Mouse (Mus musculus) embryonic facial prominence, embryonic 13.5 days (tissue): ENCODE results near the gene Mcemp1. TPM values are rescaled to one million over a fixed set of nuclear protein-coding genes. Genes with fewer than 3 reads are reported as not detected.

Experiments used
- ATAC-seq: fragments of 200-750 bp; cut with Nextera tagmentation; 2 replicates; pipeline ENCODE4 v1.8.0; 2017; ENCODE audit warnings: low read depth; ENCODE audit not compliant: insufficient number of reproducible peaks, insufficient read depth, low FRiP score, low TSS enrichment
- H3K27ac ChIP-seq: fragments of 300-500 bp; sonication (generic); 2 replicates; pipeline ENCODE4 v1.5.1; 2015; ENCODE audit warnings: moderate library complexity, mild to moderate bottlenecking, inconsistent platforms
- H3K27me3 ChIP-seq: fragments of 300-500 bp; sonication (generic); 2 replicates; pipeline ENCODE4 v1.6.1; 2015; ENCODE audit warnings: mild to moderate bottlenecking, inconsistent platforms
- H3K36me3 ChIP-seq: fragments of 300-500 bp; sonication (generic); 2 replicates; pipeline ENCODE4 v1.6.1; 2015; ENCODE audit warnings: mild to moderate bottlenecking, inconsistent platforms
- H3K4me1 ChIP-seq: fragments of 300-500 bp; sonication (generic); 2 replicates; pipeline ENCODE4 v1.6.1; 2015; ENCODE audit warnings: inconsistent platforms
- H3K4me2 ChIP-seq: fragments of 300-500 bp; sonication (generic); 2 replicates; pipeline ENCODE4 v1.6.1; 2015; ENCODE audit warnings: moderate library complexity, mild to moderate bottlenecking, inconsistent platforms
- H3K4me3 ChIP-seq: fragments of 300-500 bp; sonication (generic); 2 replicates; pipeline ENCODE4 v1.5.1; 2015; ENCODE audit warnings: mild to moderate bottlenecking, inconsistent platforms
- H3K9ac ChIP-seq: fragments of 300-500 bp; sonication (generic); 2 replicates; pipeline ENCODE4 v1.6.1; 2015; ENCODE audit warnings: mild to moderate bottlenecking, inconsistent platforms
- H3K9me3 ChIP-seq: fragments of 300-500 bp; sonication (generic); 2 replicates; pipeline ENCODE4 v1.6.1; 2016; ENCODE audit warnings: inconsistent platforms
- WGBS: fragments of 180-500 bp; shearing (Covaris S2); methylation state at CpG from one replicate; pipeline ENCODE4 v1.1.7; 2015; ENCODE audit warnings: mixed read lengths; 5-methylcytosine and 5-hydroxymethylcytosine counted together
- polyA plus RNA-seq: library from polyadenylated mRNA; unstranded; fragments of >200 nt; fragmentation: Nextera tagmentation; extraction: Ambion mirVana; gene quantifications from 2 replicates; pipeline ENCODE4 v1.2.1, GENCODE M21; 2015

Gene Mcemp1
- polyA plus RNA-seq, 1 experiment from 2014 or later = 0.27 TPM

DNA sequence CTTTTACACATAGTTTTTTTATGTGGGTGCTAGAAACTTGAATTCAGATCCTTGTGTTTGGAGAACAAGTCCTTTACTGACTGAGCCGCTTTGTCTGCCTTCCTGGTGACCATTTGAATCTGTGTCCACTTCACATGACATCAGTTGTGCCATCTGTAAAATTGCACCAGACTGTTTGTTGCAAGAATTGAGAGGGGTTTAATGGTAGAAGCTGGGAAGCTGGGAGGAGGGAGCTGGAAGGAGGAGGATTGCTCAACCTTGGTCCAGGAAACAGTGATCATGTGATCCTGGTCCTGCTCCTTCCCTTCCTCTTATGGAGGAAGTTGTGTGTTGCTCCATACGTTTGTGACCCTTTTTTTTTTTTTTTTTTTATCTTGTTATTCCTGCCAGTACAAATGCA lies 17.3 kb upstream of the Mcemp1 start:
- Histone ChIP-seq H3K4me3 (no peak overlapping the region), H3K9me3 (no peaks in the 10 kb centered on the region), H3K4me2 (no peak overlapping the region), H3K4me1 (no peaks in the 10 kb centered on the region), H3K9ac (no peak overlapping the region), H3K27me3 (no peaks in the 10 kb centered on the region), H3K27ac (no peak overlapping the region), H3K36me3 (no peaks in the 10 kb centered on the region)
- 67% methylated on average over 2 of the region's 2 CpGs for WGBS
- no peak for ATAC-seq

DNA sequence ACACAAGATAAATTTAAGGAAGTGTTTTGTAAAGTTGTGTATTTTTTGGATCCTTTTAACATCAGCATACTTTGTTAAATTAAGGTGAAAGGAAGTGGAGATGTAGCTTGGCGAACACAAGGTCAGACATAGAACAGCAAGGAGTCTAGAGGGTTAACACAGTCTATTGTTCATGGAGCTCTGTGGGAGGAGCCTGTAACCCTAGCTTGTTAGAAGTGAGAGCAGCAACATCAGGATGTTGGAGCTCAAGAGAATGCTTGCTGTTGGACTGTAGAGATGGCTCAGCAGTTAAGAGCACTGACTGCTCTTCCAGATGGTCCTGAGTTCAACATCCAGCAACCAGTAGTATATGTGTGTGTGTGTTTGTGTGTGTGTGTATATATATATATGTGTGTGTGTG lies 16.6 kb upstream of the Mcemp1 start:
- no peak overlapping the region for H3K9ac ChIP-seq
- no peaks in the 10 kb centered on the region for H3K27me3 ChIP-seq
- no peaks in the 10 kb centered on the region for H3K9me3 ChIP-seq
- H3K4me2 ChIP-seq = no peak overlapping the region
- peak; percentile 22; the same call in 1 of the 2 replicates for ATAC-seq
- H3K4me1 ChIP-seq = no peaks in the 10 kb centered on the region
- H3K4me3 ChIP-seq = no peak overlapping the region
- H3K27ac ChIP-seq = no peak overlapping the region
- 41% methylated on average over 1 of the region's 1 CpGs for WGBS
- no peaks in the 10 kb centered on the region for H3K36me3 ChIP-seq

DNA sequence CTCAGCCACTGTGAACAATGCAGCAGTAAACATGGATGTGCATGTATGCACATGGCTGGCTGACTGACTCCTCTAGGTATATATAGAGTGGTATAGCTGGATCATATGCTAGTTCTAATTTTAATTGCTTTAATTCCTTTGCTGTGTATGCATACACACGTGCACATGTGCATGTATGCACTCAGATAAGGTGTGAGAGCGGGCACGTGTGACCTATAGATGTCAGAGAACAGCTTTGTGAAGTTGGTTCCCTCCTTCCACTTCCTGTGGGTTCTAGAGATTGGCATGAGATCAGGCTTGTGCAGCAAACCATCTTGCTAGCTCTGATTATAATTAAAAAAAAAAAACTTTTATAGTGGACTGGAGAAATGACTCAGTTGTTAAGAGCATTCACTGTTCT lies 12.7 kb upstream of the Mcemp1 start:
- H3K27me3 ChIP-seq = no peaks in the 10 kb centered on the region

DNA sequence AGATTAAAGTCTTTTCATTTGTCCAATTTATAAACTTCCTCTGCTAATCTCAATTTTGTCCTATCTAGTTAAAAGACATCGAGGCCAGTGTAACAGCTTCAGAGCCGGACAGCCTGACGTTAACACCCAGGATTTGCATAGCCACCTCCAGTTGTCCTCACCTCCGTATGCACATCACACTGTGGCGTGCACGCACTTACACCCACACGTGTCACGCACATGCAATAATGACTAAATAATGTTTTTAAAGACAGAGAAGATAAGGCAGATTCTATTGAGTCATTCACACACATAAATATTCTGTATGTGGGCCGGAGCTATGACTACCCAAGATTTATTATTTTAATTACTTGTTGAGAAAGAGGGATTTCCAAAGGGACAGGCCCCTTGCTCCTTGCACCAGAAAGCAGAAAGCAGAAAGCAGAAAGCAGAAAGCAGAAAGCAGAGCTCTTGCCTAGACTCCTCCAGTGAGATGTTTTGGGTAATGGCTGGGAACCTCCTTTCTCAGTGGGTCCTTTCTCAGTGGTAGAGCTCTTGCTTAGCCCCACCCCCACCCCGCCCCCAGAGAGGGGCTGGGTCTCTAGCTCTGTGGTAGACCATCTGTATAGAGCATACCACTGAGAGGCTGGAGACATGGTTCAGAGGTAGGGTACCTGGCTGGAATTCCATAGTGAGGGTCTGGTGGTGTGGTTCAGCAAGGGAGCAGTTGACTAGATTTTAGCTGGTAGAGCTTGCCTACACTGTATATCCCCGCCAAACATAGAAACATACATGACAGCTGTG lies 10.6 kb upstream of the Mcemp1 start:
- ATAC-seq = no peak
- no peaks in the 10 kb centered on the region for H3K36me3 ChIP-seq
- H3K4me3 ChIP-seq = no peak overlapping the region
- H3K9ac ChIP-seq = no peak overlapping the region
- no peaks in the 10 kb centered on the region for H3K27me3 ChIP-seq
- H3K4me2 ChIP-seq = no peak overlapping the region
- H3K9me3 ChIP-seq = no peaks in the 10 kb centered on the region
- 76% methylated on average over 11 of the region's 11 CpGs for WGBS
- H3K27ac ChIP-seq = no peak overlapping the region
- peaks cover 5% of the 10 kb centered on the region; the same call in 1 of the 2 replicates for H3K4me1 ChIP-seq

More for the DNA sequence above, 12.7 kb upstream of the Mcemp1 start:
- H3K4me2 ChIP-seq = no peak overlapping the region
- 69% methylated on average over 3 of the region's 3 CpGs for WGBS
- H3K9ac ChIP-seq = no peak overlapping the region
- H3K36me3 ChIP-seq = no peaks in the 10 kb centered on the region
- no peaks in the 10 kb centered on the region for H3K9me3 ChIP-seq
- no peak overlapping the region for H3K4me3 ChIP-seq
- H3K4me1 ChIP-seq = peaks cover 5% of the 10 kb centered on the region; the same call in 1 of the 2 replicates
- no peak for ATAC-seq
- no peak overlapping the region for H3K27ac ChIP-seq

DNA sequence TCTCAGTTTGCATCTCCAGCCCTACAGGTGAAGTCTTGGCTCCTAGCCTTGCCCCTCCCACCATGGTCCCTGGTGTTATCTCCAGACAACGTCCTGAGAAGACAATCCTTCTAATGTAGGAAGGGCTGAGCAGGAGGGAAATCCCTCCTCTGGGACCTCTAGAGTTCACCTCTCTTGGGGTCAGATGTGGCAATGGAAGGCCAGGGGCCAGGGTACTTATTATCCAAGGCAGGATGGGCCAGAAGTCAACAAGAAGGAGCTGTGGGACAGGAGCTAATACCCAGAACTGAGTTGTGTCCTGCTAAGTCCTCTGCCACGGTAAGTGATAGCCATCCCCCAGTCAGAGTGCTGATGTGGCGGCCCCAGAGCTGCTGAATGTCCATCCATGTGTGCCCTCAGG lies 10.0 kb upstream of the Mcemp1 start, which contains the start of gene Retn:
Gene Retn (plus strand): TSS at position 245 of the 400 bp plus-strand sequence.
- Histone ChIP-seq H3K4me2 (no peak within 1 kb of the TSS), H3K27ac (no peak within 1 kb of the TSS), H3K9me3 (no peaks in the 10 kb centered on the region), H3K9ac (no peak within 1 kb of the TSS), H3K4me3 (no peak within 1 kb of the TSS), H3K36me3 (no peaks in the 10 kb centered on the region), H3K4me1 (peaks cover 5% of the 10 kb centered on the region; the same call in 1 of the 2 replicates), H3K27me3 (no peaks in the 10 kb centered on the region)
- 72% methylated on average over 3 of the region's 3 CpGs for WGBS
- ATAC-seq = no peak

DNA sequence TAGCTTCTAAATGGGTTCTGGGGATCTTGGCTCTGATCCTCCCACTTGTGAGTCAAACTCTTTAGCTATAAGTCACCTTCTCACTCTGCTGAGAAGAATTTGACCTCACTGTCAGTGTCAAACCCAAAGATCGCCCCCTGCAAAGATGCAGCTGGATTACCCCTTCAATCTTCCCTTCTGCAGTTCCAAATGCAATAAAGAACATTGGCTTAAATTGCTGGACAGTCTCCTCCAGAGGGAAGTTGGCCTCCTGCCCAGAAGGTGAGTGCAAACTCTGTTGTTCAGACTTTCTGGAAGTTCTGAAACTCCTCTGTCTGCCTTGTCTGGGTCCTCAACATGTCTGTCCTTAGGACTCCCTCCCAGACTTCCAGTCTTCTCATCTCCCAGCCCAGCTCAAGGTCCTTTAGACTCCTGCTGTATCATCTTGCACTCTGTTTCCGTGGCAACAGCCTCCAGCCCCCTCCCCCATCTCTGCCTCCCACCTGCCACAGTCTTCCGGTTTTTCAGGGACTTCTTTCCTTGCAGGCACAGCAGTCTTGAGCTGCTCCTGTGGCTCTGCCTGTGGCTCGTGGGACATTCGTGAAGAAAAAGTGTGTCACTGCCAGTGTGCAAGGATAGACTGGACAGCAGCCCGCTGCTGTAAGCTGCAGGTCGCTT lies 8.7 kb upstream of the Mcemp1 start:
- Histone ChIP-seq H3K4me2 (no peak overlapping the region), H3K36me3 (no peaks in the 10 kb centered on the region), H3K27ac (no peak overlapping the region), H3K9me3 (no peaks in the 10 kb centered on the region), H3K9ac (no peak overlapping the region), H3K27me3 (no peaks in the 10 kb centered on the region), H3K4me1 (peaks cover 5% of the 10 kb centered on the region; the same call in 1 of the 2 replicates), H3K4me3 (no peak overlapping the region)
- 0 out of 2 replicates have a peak, but pooled peaks have one; percentile 29 for ATAC-seq
- 16% methylated on average over 7 of the region's 7 CpGs for WGBS

DNA sequence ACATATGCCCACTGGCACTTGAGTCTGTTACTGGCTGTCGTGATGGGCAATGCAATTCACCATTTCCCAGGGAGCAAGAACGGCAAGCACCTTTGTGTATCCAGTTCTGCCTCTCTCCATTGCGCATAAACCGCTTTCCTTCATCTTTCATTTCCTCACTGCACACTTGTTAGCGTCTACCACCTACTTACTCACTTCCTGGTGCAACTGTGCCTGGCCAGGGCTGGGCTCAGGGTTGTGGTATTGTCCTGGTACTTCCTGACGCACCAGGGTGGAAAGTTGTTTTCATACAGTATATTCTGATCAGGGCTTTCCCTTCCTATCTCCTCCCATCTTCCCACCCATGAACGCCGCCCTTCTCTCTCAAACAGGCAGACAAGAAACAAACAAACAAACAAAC lies 4.7 kb upstream of the Mcemp1 start:
- Histone ChIP-seq H3K4me2 (no peak overlapping the region), H3K4me1 (peaks cover 5% of the 10 kb centered on the region; the same call in 1 of the 2 replicates), H3K27ac (no peak overlapping the region), H3K27me3 (no peaks in the 10 kb centered on the region), H3K4me3 (no peak overlapping the region), H3K9me3 (no peaks in the 10 kb centered on the region), H3K9ac (no peak overlapping the region), H3K36me3 (no peaks in the 10 kb centered on the region)
- 79% methylated on average over 8 of the region's 8 CpGs for WGBS
- no peak for ATAC-seq

DNA sequence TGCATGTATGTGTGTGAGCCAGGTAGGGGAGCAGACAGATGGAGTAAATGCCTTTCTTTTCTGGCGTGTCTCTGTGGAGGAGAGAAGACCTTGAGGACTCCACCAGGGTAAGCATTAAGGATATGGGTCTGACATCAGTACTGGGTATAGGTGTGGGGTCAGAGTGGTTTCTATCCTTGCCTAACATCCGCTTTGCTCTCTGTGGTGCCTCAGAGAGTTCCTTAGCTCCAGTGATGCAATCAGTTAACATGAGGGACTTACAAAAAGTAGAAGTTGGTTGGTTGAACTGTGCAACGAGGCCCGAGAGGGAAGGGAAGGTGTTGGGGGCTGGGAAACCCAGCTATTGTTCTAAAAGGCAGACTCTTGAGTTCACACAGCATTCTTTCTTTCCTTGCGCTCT lies 1.1 kb upstream of the Mcemp1 start:
- ATAC-seq = no peak
- Histone ChIP-seq H3K27me3 (no peaks in the 10 kb centered on the region), H3K27ac (no peak overlapping the region), H3K4me2 (no peak overlapping the region), H3K4me3 (no peak overlapping the region), H3K36me3 (no peaks in the 10 kb centered on the region), H3K4me1 (no peaks in the 10 kb centered on the region), H3K9ac (no peak overlapping the region), H3K9me3 (no peaks in the 10 kb centered on the region)
- WGBS = 64% methylated on average over 5 of the region's 5 CpGs

DNA sequence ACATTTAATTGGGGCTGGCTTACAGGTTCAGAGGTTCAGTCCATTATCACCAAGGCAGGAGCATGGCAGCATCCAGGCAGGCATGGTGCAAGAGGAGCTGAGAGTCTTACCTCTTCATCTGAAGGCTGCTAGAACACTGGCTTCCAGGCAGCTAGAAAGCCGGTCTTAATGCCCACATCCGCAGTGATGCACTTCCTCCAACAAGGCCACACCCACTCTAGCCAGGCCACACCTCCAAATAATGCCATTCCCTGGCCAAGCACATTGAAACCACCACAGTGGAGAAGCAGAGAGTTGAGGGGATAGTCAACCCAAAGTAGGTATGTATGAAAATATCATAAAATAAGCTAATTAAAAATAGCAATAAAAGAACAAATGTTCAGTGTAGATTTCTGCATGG lies 4.8 kb downstream of the Mcemp1 start:
- no peak overlapping the region for H3K27ac ChIP-seq
- peaks cover 3% of the 10 kb centered on the region; the same call in 1 of the 2 replicates for H3K4me1 ChIP-seq
- H3K36me3 ChIP-seq = no peaks in the 10 kb centered on the region
- no peak overlapping the region for H3K4me2 ChIP-seq
- H3K9ac ChIP-seq = no peak overlapping the region
- no peak overlapping the region for H3K4me3 ChIP-seq
- no peaks in the 10 kb centered on the region for H3K9me3 ChIP-seq
- WGBS = 80% methylated on average over 2 of the region's 2 CpGs
- no peaks in the 10 kb centered on the region for H3K27me3 ChIP-seq
- no peak for ATAC-seq

DNA sequence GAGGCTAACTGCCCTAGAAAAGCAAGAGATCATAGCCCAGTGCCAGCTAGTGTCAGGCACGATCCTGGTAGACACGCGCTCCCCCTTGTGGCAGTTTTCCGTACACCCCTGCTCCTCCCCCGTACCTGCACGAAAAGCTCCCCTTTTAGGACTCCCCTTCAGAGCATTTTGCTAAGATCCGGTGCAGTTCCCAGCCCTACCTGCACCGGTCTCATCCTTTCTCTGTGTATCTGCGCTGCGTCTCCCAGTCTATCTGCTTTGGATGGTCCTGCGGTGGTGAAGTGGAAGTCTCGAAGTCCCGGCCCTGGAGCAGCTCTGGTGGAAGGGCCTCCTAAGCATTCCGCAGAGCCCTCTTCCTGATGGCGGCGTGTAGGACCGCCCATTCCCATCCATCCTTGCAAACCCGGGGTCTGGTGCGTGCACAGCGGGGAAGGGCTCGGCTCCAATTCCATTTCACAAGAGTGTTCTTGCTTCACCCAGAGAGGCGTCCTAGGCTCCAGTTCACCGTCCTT lies 6.5 kb downstream of the Mcemp1 start, which contains the start of gene Fcor:
Gene Fcor (minus strand): TSS at position 383 of the 512 bp plus-strand sequence.
- peak; percentile 85 for ATAC-seq
- WGBS = 0% methylated on average over 23 of the region's 23 CpGs
- peak within 1 kb of the TSS; percentile 63 for H3K4me2 ChIP-seq
- no peaks in the 10 kb centered on the region for H3K27me3 ChIP-seq
- peak within 1 kb of the TSS; percentile 72 for H3K9ac ChIP-seq
- no peaks in the 10 kb centered on the region for H3K9me3 ChIP-seq
- no peaks in the 10 kb centered on the region for H3K36me3 ChIP-seq
- peak within 1 kb of the TSS; percentile 68 for H3K27ac ChIP-seq
- peak within 1 kb of the TSS; percentile 57 for H3K4me3 ChIP-seq
- peaks cover 3% of the 10 kb centered on the region; the same call in 1 of the 2 replicates for H3K4me1 ChIP-seq

DNA sequence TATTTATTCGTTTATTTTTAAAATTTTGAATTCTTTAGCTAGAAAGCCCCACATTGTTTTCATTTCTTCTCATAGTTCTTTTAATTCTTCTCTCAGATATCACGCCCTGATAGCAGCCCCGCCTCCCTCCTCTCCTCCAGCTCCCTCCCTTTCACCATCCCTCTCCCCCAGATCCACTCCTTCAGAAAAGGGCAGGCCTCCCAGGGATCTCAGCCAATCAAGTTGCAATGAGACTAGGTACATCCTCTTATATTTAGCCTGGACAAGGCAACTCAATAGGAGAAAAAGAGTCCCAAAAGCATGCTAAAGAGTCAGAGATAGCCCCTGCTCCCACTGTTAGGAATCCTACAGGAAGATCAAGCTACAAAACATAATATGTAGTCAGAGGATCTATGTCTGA lies 9.1 kb downstream of the Mcemp1 start:
- WGBS = 40% methylated on average over 3 of the region's 3 CpGs
- H3K27ac ChIP-seq = no peak overlapping the region
- H3K9me3 ChIP-seq = no peaks in the 10 kb centered on the region
- no peak for ATAC-seq
- H3K36me3 ChIP-seq = peaks cover 12% of the 10 kb centered on the region
- no peak overlapping the region for H3K9ac ChIP-seq
- H3K4me2 ChIP-seq = no peak overlapping the region
- H3K4me3 ChIP-seq = no peak overlapping the region
- no peaks in the 10 kb centered on the region for H3K27me3 ChIP-seq
- H3K4me1 ChIP-seq = peaks cover 16% of the 10 kb centered on the region
